Mouse (Mus musculus) CH12.LX (cell line): ENCODE measurements around the gene Brd3os. TPM values are rescaled to one million over a fixed set of nuclear protein-coding genes. Genes with fewer than 3 reads are reported as not detected.

ENCODE experiments used
- DNase-seq: peaks from one replicate; pipeline ENCODE4 v3.0.0-alpha.2; 2013; ENCODE audit errors: extremely low read depth
- H3K27ac ChIP-seq: 2 replicates; pipeline ENCODE4 v1.5.1; 2012; ENCODE audit warnings: low read depth, mild to moderate bottlenecking, control low read depth, moderate library complexity; ENCODE audit not compliant: insufficient read depth
- H3K27me3 ChIP-seq: replicated peaks from 2 replicates; pipeline ENCODE3; 2012; ENCODE audit warnings: inconsistent platforms
- H3K36me3 ChIP-seq, 2 experiments: replicated peaks in 1 of 2; 2 replicates each; pipeline versions ENCODE3 to v1.6.1; 2012; ENCODE audit warnings: inconsistent platforms in 1 of 2, low read length in 1 of 2, mild to moderate bottlenecking in 1 of 2, mixed read lengths in 1 of 2, moderate library complexity in 1 of 2; ENCODE audit not compliant: control insufficient read depth in 1 of 2, insufficient read depth in 1 of 2
- H3K4me1 ChIP-seq, 2 experiments: 2 replicates each; pipeline ENCODE4 v1.6.1; 2012; ENCODE audit warnings: inconsistent platforms in 1 of 2, moderate library complexity in 1 of 2; ENCODE audit not compliant: insufficient read depth in 2 of 2, control insufficient read depth in 1 of 2
- H3K4me2 ChIP-seq: 2 replicates; pipeline ENCODE4 v1.6.1; 2012; ENCODE audit warnings: low read depth, mild to moderate bottlenecking, control low read depth; ENCODE audit not compliant: poor library complexity, insufficient read depth, severe bottlenecking
- H3K4me3 ChIP-seq, 3 experiments: fragments of 150-350 bp in 1 of 3; sonication (generic) in 1 of 3; replicated peaks in 1 of 3; 2 replicates each; pipeline versions ENCODE3 to v1.5.1; 2011 to 2012; ENCODE audit warnings: low read depth in 2 of 3, low read length in 2 of 3, mild to moderate bottlenecking in 2 of 3, moderate library complexity in 2 of 3, control low read depth in 1 of 3, improper control_type of control experiment in 1 of 3, inconsistent platforms in 1 of 3, mixed read lengths in 1 of 3; ENCODE audit not compliant: poor library complexity in 1 of 3
- H3K79me2 ChIP-seq: replicated peaks from 2 replicates; pipeline ENCODE4 v1.6.1; 2012; ENCODE audit warnings: mild to moderate bottlenecking, moderate library complexity; ENCODE audit not compliant: control insufficient read depth, poor library complexity, insufficient read depth, severe bottlenecking; ENCODE audit errors: extremely low read depth
- H3K9ac ChIP-seq: 2 replicates; pipeline ENCODE4 v1.6.1; 2012; ENCODE audit warnings: low read depth, mild to moderate bottlenecking, control low read depth, moderate library complexity; ENCODE audit not compliant: insufficient read depth
- H3K9me3 ChIP-seq: replicated peaks from 2 replicates; pipeline ENCODE3; 2012; ENCODE audit warnings: low read length, inconsistent platforms, mixed read lengths
- BHLHE40 ChIP-seq: IDR thresholded peaks from 2 replicates; pipeline ENCODE4 v1.6.1; 2011; ENCODE audit warnings: mild to moderate bottlenecking, low read depth, low read length, improper control_type of control experiment
- CHD1 ChIP-seq: IDR thresholded peaks from 2 replicates; pipeline ENCODE4 v1.6.1; 2012; ENCODE audit warnings: low read depth, low read length, improper control_type of control experiment, inconsistent platforms
- CHD2 ChIP-seq: IDR thresholded peaks from 2 replicates; pipeline ENCODE4 v1.6.1; 2011; ENCODE audit warnings: low read length, improper control_type of control experiment
- CTCF ChIP-seq, 2 experiments: IDR thresholded peaks in 1 of 2; conservative IDR thresholded peaks in 1 of 2; 2 replicates each; pipeline ENCODE4 v1.5.1; 2011 to 2012; ENCODE audit warnings: low read depth in 2 of 2, low read length in 2 of 2, improper control_type of control experiment in 1 of 2, inconsistent platforms in 1 of 2, mild to moderate bottlenecking in 1 of 2, moderate library complexity in 1 of 2
- E2F4 ChIP-seq: IDR thresholded peaks from 2 replicates; pipeline ENCODE4 v1.6.1; 2011; ENCODE audit warnings: low read depth, low read length, improper control_type of control experiment; ENCODE audit not compliant: insufficient replicate concordance
- ELF1 ChIP-seq: IDR thresholded peaks from 2 replicates; pipeline ENCODE4 v1.6.1; 2014; ENCODE audit warnings: low read depth, mild to moderate bottlenecking, inconsistent platforms, low read length, improper control_type of control experiment
- EP300 ChIP-seq: IDR thresholded peaks from 2 replicates; pipeline ENCODE4 v1.6.1; 2011; ENCODE audit warnings: low read length, improper control_type of control experiment
- ETS1 ChIP-seq: conservative IDR thresholded peaks from 2 replicates; pipeline ENCODE4 v1.6.1; 2012; ENCODE audit warnings: low read depth, mild to moderate bottlenecking, inconsistent platforms, low read length, improper control_type of control experiment, moderate library complexity
- GABPA ChIP-seq: IDR thresholded peaks from 2 replicates; pipeline ENCODE4 v1.6.1; 2012; ENCODE audit warnings: low read depth, low read length, improper control_type of control experiment, inconsistent platforms; ENCODE audit not compliant: insufficient replicate concordance
- HCFC1 ChIP-seq: IDR thresholded peaks from 2 replicates; pipeline ENCODE4 v1.6.1; 2012; ENCODE audit warnings: low read depth, mild to moderate bottlenecking, inconsistent platforms, low read length, improper control_type of control experiment
- IRF4 ChIP-seq: IDR thresholded peaks from 2 replicates; pipeline ENCODE4 v1.6.1; 2014; ENCODE audit warnings: low read depth, mild to moderate bottlenecking, inconsistent platforms, low read length, improper control_type of control experiment
- JUN ChIP-seq: IDR thresholded peaks from 2 replicates; pipeline ENCODE4 v1.6.1; 2011; ENCODE audit warnings: low read depth, mild to moderate bottlenecking, low read length, improper control_type of control experiment, moderate library complexity; ENCODE audit not compliant: insufficient read depth
- JUND ChIP-seq: conservative IDR thresholded peaks from 2 replicates; pipeline ENCODE4 v1.6.1; 2011; ENCODE audit warnings: low read depth, low read length, improper control_type of control experiment
- MAFK ChIP-seq: IDR thresholded peaks from 2 replicates; pipeline ENCODE4 v1.6.1; 2011; ENCODE audit warnings: low read length, improper control_type of control experiment; ENCODE audit not compliant: insufficient replicate concordance
- MAX ChIP-seq: IDR thresholded peaks from 2 replicates; pipeline ENCODE4 v1.6.1; 2011; ENCODE audit warnings: low read length, improper control_type of control experiment
- MAZ ChIP-seq: IDR thresholded peaks from 2 replicates; pipeline ENCODE4 v1.6.1; 2012; ENCODE audit warnings: low read depth, mild to moderate bottlenecking, inconsistent platforms, low read length, improper control_type of control experiment, moderate library complexity
- MEF2A ChIP-seq: IDR thresholded peaks from 2 replicates; pipeline ENCODE4 v1.6.1; 2014; ENCODE audit warnings: low read depth, mild to moderate bottlenecking, inconsistent platforms, low read length, improper control_type of control experiment, borderline replicate concordance
- MXI1 ChIP-seq: IDR thresholded peaks from 2 replicates; pipeline ENCODE4 v1.6.1; 2011; ENCODE audit warnings: mild to moderate bottlenecking, low read depth, low read length, improper control_type of control experiment
- MYC ChIP-seq: IDR thresholded peaks from 2 replicates; pipeline ENCODE4 v1.6.1; 2011; ENCODE audit warnings: low read depth, mild to moderate bottlenecking, improper control_type of control experiment, low read length
- NELFE ChIP-seq: IDR thresholded peaks from 2 replicates; pipeline ENCODE4 v1.6.1; 2011; ENCODE audit warnings: low read depth, low read length, improper control_type of control experiment
- NRF1 ChIP-seq: IDR thresholded peaks from 2 replicates; pipeline ENCODE4 v1.6.1; 2014; ENCODE audit warnings: low read depth, mild to moderate bottlenecking, inconsistent platforms, low read length, improper control_type of control experiment, moderate library complexity
- PAX5 ChIP-seq: IDR thresholded peaks from 2 replicates; pipeline ENCODE4 v1.6.1; 2012; ENCODE audit warnings: low read length, inconsistent platforms, mixed read lengths
- POLR2A ChIP-seq: IDR thresholded peaks from 2 replicates; pipeline ENCODE4 v1.6.1; 2011; ENCODE audit warnings: low read depth, mild to moderate bottlenecking, improper control_type of control experiment, low read length
- POLR2AphosphoS2 ChIP-seq: IDR thresholded peaks from 2 replicates; pipeline ENCODE4 v1.6.1; 2011; ENCODE audit warnings: low read depth, low read length, improper control_type of control experiment
- RAD21 ChIP-seq: IDR thresholded peaks from 2 replicates; pipeline ENCODE4 v1.6.1; 2011; ENCODE audit warnings: low read depth, mild to moderate bottlenecking, low read length, improper control_type of control experiment, moderate library complexity
- RCOR1 ChIP-seq: conservative IDR thresholded peaks from 2 replicates; pipeline ENCODE4 v1.6.1; 2012; ENCODE audit warnings: low read depth, mild to moderate bottlenecking, inconsistent platforms, low read length, improper control_type of control experiment
- SIN3A ChIP-seq: IDR thresholded peaks from 2 replicates; pipeline ENCODE4 v1.6.1; 2012; ENCODE audit warnings: low read length, improper control_type of control experiment, inconsistent platforms
- SMC3 ChIP-seq: IDR thresholded peaks from 2 replicates; pipeline ENCODE4 v1.6.1; 2011; ENCODE audit warnings: low read depth, low read length, improper control_type of control experiment
- TBP ChIP-seq: conservative IDR thresholded peaks from 2 replicates; pipeline ENCODE4 v1.6.1; 2011; ENCODE audit warnings: low read depth, low read length, improper control_type of control experiment
- TCF12 ChIP-seq: IDR thresholded peaks from 2 replicates; pipeline ENCODE4 v1.6.1; 2014; ENCODE audit warnings: low read depth, mild to moderate bottlenecking, inconsistent platforms, low read length, improper control_type of control experiment
- UBTF ChIP-seq: IDR thresholded peaks from 2 replicates; pipeline ENCODE4 v1.6.1; 2012; ENCODE audit warnings: low read depth, mild to moderate bottlenecking, inconsistent platforms, low read length, improper control_type of control experiment, moderate library complexity
- USF1 ChIP-seq: IDR thresholded peaks from 2 replicates; pipeline ENCODE4 v1.6.1; 2014; ENCODE audit warnings: low read depth, mild to moderate bottlenecking, inconsistent platforms, low read length, improper control_type of control experiment
- USF2 ChIP-seq: conservative IDR thresholded peaks from 2 replicates; pipeline ENCODE4 v1.6.1; 2011; ENCODE audit warnings: low read depth, low read length, improper control_type of control experiment
- ZC3H11A ChIP-seq: IDR thresholded peaks from 2 replicates; pipeline ENCODE4 v1.6.1; 2012; ENCODE audit warnings: low read depth, mild to moderate bottlenecking, inconsistent platforms, low read length, improper control_type of control experiment
- ZKSCAN1 ChIP-seq: IDR thresholded peaks from 2 replicates; pipeline ENCODE4 v1.6.1; 2012; ENCODE audit warnings: low read depth, inconsistent platforms, low read length, improper control_type of control experiment, borderline replicate concordance
- ZMIZ1 ChIP-seq: IDR thresholded peaks from 2 replicates; pipeline ENCODE4 v1.6.1; 2012; ENCODE audit warnings: low read depth, mild to moderate bottlenecking, inconsistent platforms, low read length, improper control_type of control experiment
- ZNF384 ChIP-seq: IDR thresholded peaks from 2 replicates; pipeline ENCODE4 v1.6.1; 2012; ENCODE audit warnings: low read depth, low read length, improper control_type of control experiment, inconsistent platforms
- dilution Hi-C: fragments of 300-500 bp; cut with MboI; formaldehyde crosslinking; loops from 2 replicates; pipeline ENCODE4 v1.14.3; 2020; ENCODE audit warnings: low sequenced_read_pairs; ENCODE audit not compliant: extremely low pct_unique_long_range_greater_than_20kb, extremely low pct_ligation_motif_present
- in situ Hi-C: fragments of 300-500 bp; cut with MboI; formaldehyde crosslinking; loops from 3 replicates; pipeline ENCODE4 v1.14.3; 2019; ENCODE audit warnings: low sequenced_read_pairs, low pct_ligation_motif_present, low pct_unique_long_range_greater_than_20kb, mixed read lengths
- polyA plus RNA-seq: library from polyadenylated mRNA; unstranded; fragments of >175 nt; gene quantifications from 2 replicates; pipeline ENCODE4 v1.2.1, GENCODE M21; 2012; ENCODE audit warnings: low read depth; ENCODE audit not compliant: insufficient read length
- total RNA-seq, 2 experiments: library from RNA; depleted of rRNA; stranded (reverse); fragments of 300-350 nt in 1 of 2; fragments of >200 nt in 1 of 2; gene quantifications; 2 replicates each; pipeline ENCODE4 v1.2.3; 2012 to 2014

Brd3os gene
- 0.92 and 2.1 TPM in 2 replicates for total RNA-seq (2012; rRNA removed)
- total RNA-seq (2014; rRNA removed) = 0.74 and 1.2 TPM in 2 replicates
- 1.2 and 1.8 TPM in 2 replicates for polyA plus RNA-seq

GRCm38 (mm10) chr2:27441767-27442707 lies at the start of gene Brd3os:
Brd3os (plus strand) TSS chr2:27442324.
- Histone ChIP-seq H3K4me2 (peak within 1 kb of the TSS; percentile 84), H3K4me3 (peak within 1 kb of the TSS; percentile 42 to 50 (median 48)), H3K9me3 (no peaks in the 10 kb centered on the region), H3K27ac (no peak within 1 kb of the TSS), H3K79me2 (no peaks in the 10 kb centered on the region), H3K36me3 (peaks cover 4 to 25% of the 10 kb centered on the region in 2 experiments), H3K4me1 (peaks cover 11 to 26% of the 10 kb centered on the region in 2 experiments), H3K27me3 (no peaks in the 10 kb centered on the region), H3K9ac (peak within 1 kb of the TSS; percentile 6; the same call in 1 of the 2 replicates)
- DNase-seq = peak; percentile 93
- in situ Hi-C loops (loop anchor here (25.0 kb wide), 1 partner anchor 355 kb away; the partner anchor contains the start of gene Adamtsl2), dilution Hi-C loops (no loop called here)
- TF ChIP-seq PAX5 = no peak
- no peak for TF ChIP-seq USF1
- TF ChIP-seq USF2 = no peak
- TF ChIP-seq ELF1 = peak; percentile 40; the same call in 1 of the 2 replicates
- TF ChIP-seq MYC = no peak
- TF ChIP-seq BHLHE40 = no peak
- peak; percentile 52; the same call in 1 of the 2 replicates for TF ChIP-seq MEF2A
- TF ChIP-seq TBP = no peak
- peak; percentile 89 for TF ChIP-seq MXI1
- TF ChIP-seq CHD1 = no peak
- TF ChIP-seq MAX = peak; percentile 55; the same call in 1 of the 2 replicates
- no peak for TF ChIP-seq JUN
- TF ChIP-seq CHD2 = no peak
- peak; percentile 88 for TF ChIP-seq SIN3A
- peak; percentile 75 for TF ChIP-seq HCFC1
- no peak for TF ChIP-seq ZKSCAN1
- TF ChIP-seq MAZ = peak; percentile 92
- TF ChIP-seq POLR2A = no peak; the same call in 1 of the 2 replicates
- TF ChIP-seq ZNF384 = no peak
- no peak for TF ChIP-seq ETS1
- no peak for TF ChIP-seq RCOR1
- TF ChIP-seq RAD21 = no peak
- no peak for TF ChIP-seq NELFE
- no peak; the same call in 1 of the 2 replicates for TF ChIP-seq TCF12
- no peak for TF ChIP-seq UBTF
- no peak for TF ChIP-seq POLR2AphosphoS2
- no peak for TF ChIP-seq JUND
- TF ChIP-seq EP300 = no peak
- TF ChIP-seq CTCF (conservative IDR thresholded peaks at IDR 0.05 in 1 of 2, IDR thresholded peaks at IDR 0.05 in 1 of 2; ENCODE audit: low read depth in 2 of 2, low read length in 2 of 2) = no peak
- TF ChIP-seq GABPA = no peak
- TF ChIP-seq IRF4 = 0 out of 2 replicates have a peak, but pooled peaks have one; percentile 46
- no peak for TF ChIP-seq NRF1
- TF ChIP-seq SMC3 = 0 out of 2 replicates have a peak, but pooled peaks have one; percentile 4
- TF ChIP-seq MAFK = 0 out of 2 replicates have a peak, but pooled peaks have one; percentile 35
- TF ChIP-seq E2F4 = no peak
- TF ChIP-seq ZMIZ1 = no peak
- TF ChIP-seq ZC3H11A = no peak
